Comparison of ENCODE assay signal across 5 mouse cellular contexts in genomic region chr4:138057196-138057754, GRCm38 (mm10).
DNase-seq lines count a peak whose midpoint lies in the region; ATAC-seq and TF ChIP-seq lines count a peak whose summit lies in the region.
"Not testable (repeated sequence)": the region's sequence is repeated elsewhere in the genome, so short reads cannot be mapped to it uniquely, and the experiment has no call there.

No protein-coding gene starts in this region.

- peak; percentile 62 for DNase-seq in kidney, adult 11 months
- peak; percentile 78 for DNase-seq in kidney, adult 2 months
- DNase-seq in kidney, adult 9 months, result peak; percentile 77
- DNase-seq in kidney, postnatal 14 days, result peak; percentile 36

- TF ChIP-seq POLR2A in kidney, adult 2 months (IDR thresholded peaks at IDR 0.05; ENCODE audit: low read depth, low read length), result not testable (repeated sequence)

- not testable (repeated sequence) for H3K9me3 ChIP-seq in kidney, embryonic 16.5 days (ENCODE audit: low read length)

- H3K27ac ChIP-seq in kidney, adult 2 months (ENCODE audit: insufficient read depth, low read depth, low read length), result peak overlapping the region; percentile 75
- H3K27ac ChIP-seq in kidney, embryonic 16.5 days (ENCODE audit: low read length), result peak overlapping the region; percentile 77

- ATAC-seq in kidney, embryonic 16.5 days (ENCODE audit: low FRiP score, low TSS enrichment), result not testable (repeated sequence)

- not testable (repeated sequence) for H3K4me3 ChIP-seq in kidney, adult 2 months (ENCODE audit: insufficient read depth, low read depth, low read length); kidney, embryonic 16.5 days (ENCODE audit: low read length)

- not testable (repeated sequence) for H3K9ac ChIP-seq in kidney, embryonic 16.5 days (replicated peaks; ENCODE audit: low read length)

- not testable (repeated sequence) for TF ChIP-seq CTCF in kidney, adult 2 months (conservative IDR thresholded peaks at IDR 0.05; ENCODE audit: insufficient read depth, insufficient read length, low read depth, low read length)

- peaks cover 11% of the 10 kb centered on the region; the same call in 1 of the 2 replicates for H3K4me1 ChIP-seq in kidney, adult 2 months (ENCODE audit: control insufficient read depth, insufficient read depth, low read length)
- H3K4me1 ChIP-seq in kidney, embryonic 16.5 days (ENCODE audit: insufficient read depth, low read length), result not testable (repeated sequence)

- not testable (repeated sequence) for H3K4me2 ChIP-seq in kidney, embryonic 16.5 days (replicated peaks; ENCODE audit: low read depth, low read length)

- WGBS in kidney, adult 2 months, result 39% methylated on average over 22 of the region's 22 CpGs
- WGBS in kidney, embryonic 16.5 days, result 80% methylated on average over 22 of the region's 22 CpGs

- H3K36me3 ChIP-seq in kidney, adult 2 months (ENCODE audit: control insufficient read depth, insufficient read depth, low read length), result not testable (repeated sequence)
- H3K36me3 ChIP-seq in kidney, embryonic 16.5 days (ENCODE audit: insufficient read depth, low read length), result peaks cover 32% of the 10 kb centered on the region

- H3K27me3 ChIP-seq in kidney, adult 2 months (replicated peaks; ENCODE audit: control insufficient read depth, insufficient read depth, low read length); kidney, embryonic 16.5 days (ENCODE audit: insufficient read depth, low read length): not testable (repeated sequence)
